Mouse (Mus musculus): ENCODE data around the gene Kctd15. TPM values are rescaled to one million over a fixed set of nuclear protein-coding genes. Genes with fewer than 3 reads are reported as not detected.

Gene Kctd15
- total and polyA plus RNA-seq, 3 experiments, result not detected

GRCm38 (mm10) chr7:34696086-34696485 is 39.6 kb upstream of the Kctd15 start:
- Histone ChIP-seq H3K79me2 (ENCODE audit: control insufficient read depth, insufficient read depth, low read length, poor library complexity) (no peaks in the 10 kb centered on the region), H3K36me3 (ENCODE audit: control insufficient read depth in 1 of 2, insufficient read depth in 2 of 2, low read length in 2 of 2) (no peaks in the 10 kb centered on the region), H3K4me1 (ENCODE audit: control insufficient read depth in 1 of 2, insufficient read depth in 2 of 2, low read length in 2 of 2) (no peaks in the 10 kb centered on the region), H3K9ac (ENCODE audit: control insufficient read depth, low read depth, low read length, poor library complexity, severe bottlenecking) (no peak overlapping the region), H3K4me3 (ENCODE audit: control insufficient read depth in 1 of 2, insufficient read depth in 1 of 2, low read depth in 2 of 2, low read length in 2 of 2) (no peak overlapping the region), H3K9me3 (replicated peaks; ENCODE audit: insufficient read depth, low read length) (no peaks in the 10 kb centered on the region), H3K27ac (ENCODE audit: control insufficient read depth, low read depth, low read length) (no peak overlapping the region), H3K27me3 (ENCODE audit: control insufficient read depth in 1 of 2, insufficient read depth in 2 of 2, low read length in 2 of 2) (no peaks in the 10 kb centered on the region)
- no peak for DNase-seq (ENCODE audit: low read depth, low spot score)
- TF ChIP-seq RCOR1 (IDR thresholded peaks at IDR 0.05; ENCODE audit: low read depth, low read length) (no peak), GABPA (IDR thresholded peaks at IDR 0.05; ENCODE audit: low read depth, low read length) (no peak), USF2 (IDR thresholded peaks at IDR 0.05; ENCODE audit: borderline replicate concordance in 1 of 2, insufficient read depth in 1 of 2, low read depth in 1 of 2, low read length in 2 of 2) (no peak), SIN3A (IDR thresholded peaks at IDR 0.05; ENCODE audit: low read length) (no peak), UBTF (IDR thresholded peaks at IDR 0.05; ENCODE audit: borderline replicate concordance, insufficient read depth, low read depth, low read length) (no peak), TAL1 (IDR thresholded peaks at IDR 0.05; ENCODE audit: low read length) (no peak), POLR2AphosphoS2 (IDR thresholded peaks at IDR 0.05; ENCODE audit: low read length) (no peak), POLR2A (IDR thresholded peaks at IDR 0.05; ENCODE audit: control insufficient read depth in 1 of 2, insufficient read depth in 1 of 2, low read depth in 1 of 2, low read length in 2 of 2, poor library complexity in 1 of 2) (no peak), SMC3 (IDR thresholded peaks at IDR 0.05; ENCODE audit: low read depth, low read length) (no peak), ZC3H11A (IDR thresholded peaks at IDR 0.05; ENCODE audit: low read depth, low read length) (no peak), CHD1 (IDR thresholded peaks at IDR 0.05; ENCODE audit: low read depth, low read length) (no peak), ELF1 (IDR thresholded peaks at IDR 0.05; ENCODE audit: low read depth, low read length) (no peak), HCFC1 (IDR thresholded peaks at IDR 0.05; ENCODE audit: low read depth, low read length) (no peak), ZKSCAN1 (IDR thresholded peaks at IDR 0.05; ENCODE audit: low read depth, low read length) (no peak), ZMIZ1 (IDR thresholded peaks at IDR 0.05; ENCODE audit: low read depth, low read length) (no peak), KAT2A (conservative IDR thresholded peaks at IDR 0.05; ENCODE audit: low read depth, low read length) (no peak), BHLHE40 (IDR thresholded peaks at IDR 0.05; ENCODE audit: borderline replicate concordance, low read depth, low read length) (no peak)

GRCm38 (mm10) chr7:34694898-34695297 is 38.4 kb upstream of the Kctd15 start:
- no peaks in the 10 kb centered on the region for H3K27me3 ChIP-seq (ENCODE audit: control insufficient read depth in 1 of 2, insufficient read depth in 2 of 2, low read length in 2 of 2)
- TF ChIP-seq POLR2AphosphoS2 (IDR thresholded peaks at IDR 0.05; ENCODE audit: low read length), result no peak
- no peak for TF ChIP-seq JUND (IDR thresholded peaks at IDR 0.05; ENCODE audit: low read depth, low read length)
- no peak for TF ChIP-seq NRF1 (IDR thresholded peaks at IDR 0.05; ENCODE audit: insufficient read depth, low read depth, low read length, poor library complexity, severe bottlenecking)
- TF ChIP-seq KAT2A (conservative IDR thresholded peaks at IDR 0.05; ENCODE audit: low read depth, low read length), result no peak
- no peak for TF ChIP-seq POLR2A (IDR thresholded peaks at IDR 0.05; ENCODE audit: control insufficient read depth in 1 of 2, insufficient read depth in 1 of 2, low read depth in 1 of 2, low read length in 2 of 2, poor library complexity in 1 of 2)
- no peak for TF ChIP-seq BHLHE40 (IDR thresholded peaks at IDR 0.05; ENCODE audit: borderline replicate concordance, low read depth, low read length)
- no peak for TF ChIP-seq USF1 (IDR thresholded peaks at IDR 0.05; ENCODE audit: low read depth, low read length)
- no peak for TF ChIP-seq TAL1 (IDR thresholded peaks at IDR 0.05; ENCODE audit: low read length)
- no peak for TF ChIP-seq GATA1 (IDR thresholded peaks at IDR 0.05; ENCODE audit: low read depth, low read length)
- no peak for TF ChIP-seq TBP (IDR thresholded peaks at IDR 0.05; ENCODE audit: low read depth, low read length)
- TF ChIP-seq USF2 (IDR thresholded peaks at IDR 0.05; ENCODE audit: borderline replicate concordance in 1 of 2, insufficient read depth in 1 of 2, low read depth in 1 of 2, low read length in 2 of 2), result no peak
- no peak for TF ChIP-seq MYB (IDR thresholded peaks at IDR 0.05; ENCODE audit: low read depth, low read length)
- TF ChIP-seq ELF1 (IDR thresholded peaks at IDR 0.05; ENCODE audit: low read depth, low read length), result no peak
- no peak for DNase-seq (ENCODE audit: low read depth, low spot score)
- no peaks in the 10 kb centered on the region for H3K4me1 ChIP-seq (ENCODE audit: control insufficient read depth in 1 of 2, insufficient read depth in 2 of 2, low read length in 2 of 2)
- H3K36me3 ChIP-seq (ENCODE audit: control insufficient read depth in 1 of 2, insufficient read depth in 2 of 2, low read length in 2 of 2), result no peaks in the 10 kb centered on the region
- no peak overlapping the region for H3K9ac ChIP-seq (ENCODE audit: control insufficient read depth, low read depth, low read length, poor library complexity, severe bottlenecking)
- H3K79me2 ChIP-seq (ENCODE audit: control insufficient read depth, insufficient read depth, low read length, poor library complexity), result no peaks in the 10 kb centered on the region
- H3K27ac ChIP-seq (ENCODE audit: control insufficient read depth, low read depth, low read length), result no peak overlapping the region
- no peaks in the 10 kb centered on the region for H3K9me3 ChIP-seq (replicated peaks; ENCODE audit: insufficient read depth, low read length)
- no peak overlapping the region for H3K4me3 ChIP-seq (ENCODE audit: control insufficient read depth in 1 of 2, insufficient read depth in 1 of 2, low read depth in 2 of 2, low read length in 2 of 2)
